Mouse (Mus musculus): ENCODE data around the gene Tet2.

GRCm38 (mm10) chr3:133491370-133491769 is 53.6 kb downstream of the Tet2 start:
- TF ChIP-seq NRF1 (IDR thresholded peaks at IDR 0.05; ENCODE audit: insufficient read depth, low read depth, low read length, poor library complexity, severe bottlenecking) (no peak), JUND (IDR thresholded peaks at IDR 0.05; ENCODE audit: low read depth, low read length) (no peak), POLR2A (IDR thresholded peaks at IDR 0.05; ENCODE audit: control insufficient read depth in 1 of 2, insufficient read depth in 1 of 2, low read depth in 1 of 2, low read length in 2 of 2, poor library complexity in 1 of 2) (no peak)
